Mouse (Mus musculus) E14TG2a.4 (cell line): ENCODE data around the gene Cnot1.

Source experiments
- CTCF ChIP-seq: conservative IDR thresholded peaks from 2 replicates; pipeline ENCODE4 v1.5.1; 2014; ENCODE audit warnings: low read length
- NANOG ChIP-seq: IDR thresholded peaks from 2 replicates; pipeline ENCODE4 v1.6.1; 2014; ENCODE audit warnings: borderline replicate concordance, low read length, mixed read lengths
- POU5F1 ChIP-seq: IDR thresholded peaks from 2 replicates; pipeline ENCODE4 v1.6.1; 2014; ENCODE audit warnings: low read length, borderline replicate concordance

GRCm38 (mm10) chr8:95709579-95709978, 97.7 kb downstream of the Cnot1 start:
- TF ChIP-seq CTCF (no peak), NANOG (no peak), POU5F1 (no peak)
